Mouse (Mus musculus): ENCODE measurements at regions not wholly inside any gene's neighbourhood (a gene's known extent, or its start where the extent isn't known, plus 50 kb on each side); places are given as distances from the start of the nearest gene placed in this dataset.

DNA sequence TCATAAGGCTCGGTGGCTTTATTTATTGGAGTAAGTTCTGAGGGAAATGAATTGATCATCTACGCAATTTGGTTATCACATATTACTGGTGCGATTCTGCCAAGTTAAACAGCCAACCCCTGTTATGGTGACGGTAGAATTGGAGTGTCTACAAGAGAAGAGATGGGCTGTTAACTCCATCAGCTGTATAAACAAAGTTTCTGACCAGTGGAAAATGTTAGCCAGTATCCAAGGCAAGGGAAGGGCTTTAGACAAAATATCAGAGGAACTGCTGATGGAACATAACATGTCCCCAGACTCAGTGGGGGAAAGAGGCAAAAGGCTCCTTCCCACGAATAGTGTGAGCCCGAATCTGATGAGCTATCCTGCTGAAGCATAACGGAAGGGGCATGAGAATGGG lies 560.9 kb downstream of the Ebf1 start:
- Histone ChIP-seq H3K27ac (replicated peaks) (no peak overlapping the region), H3K36me3 (no peaks in the 10 kb centered on the region), H3K4me2 (replicated peaks) (no peak overlapping the region), H3K27me3 (no peaks in the 10 kb centered on the region), H3K9ac (replicated peaks) (no peak overlapping the region), H3K4me3 (no peak overlapping the region), H3K9me3 (no peaks in the 10 kb centered on the region), H3K4me1 (no peaks in the 10 kb centered on the region)
- 89% methylated on average over 7 of the region's 7 CpGs for WGBS
- no peak for ATAC-seq (ENCODE audit: low FRiP score, low read depth)

DNA sequence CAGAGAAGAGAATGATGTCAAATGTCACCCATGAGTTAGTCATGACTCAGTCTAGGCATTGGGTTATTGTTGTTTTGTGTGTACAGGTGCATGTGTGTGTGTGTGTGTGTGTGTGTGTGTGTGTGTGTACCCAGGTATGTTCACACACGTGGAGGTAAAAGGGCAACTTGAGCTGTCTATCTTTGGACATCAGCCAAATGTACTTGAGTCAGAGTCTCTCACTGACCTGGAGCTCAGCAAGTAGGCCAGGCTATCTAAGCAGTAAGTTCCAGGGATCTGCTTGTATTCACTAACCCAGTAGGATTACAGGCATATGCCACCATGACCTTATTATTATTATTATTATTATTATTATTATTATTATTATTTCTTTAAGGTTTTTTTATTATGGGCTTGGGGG lies 561.9 kb downstream of the Ebf1 start:
- Histone ChIP-seq H3K4me3 (no peak overlapping the region), H3K9me3 (no peaks in the 10 kb centered on the region), H3K27ac (replicated peaks) (no peak overlapping the region), H3K4me1 (no peaks in the 10 kb centered on the region), H3K4me2 (replicated peaks) (no peak overlapping the region), H3K27me3 (no peaks in the 10 kb centered on the region), H3K36me3 (no peaks in the 10 kb centered on the region), H3K9ac (replicated peaks) (no peak overlapping the region)
- no peak for ATAC-seq (ENCODE audit: low FRiP score, low read depth)
- 89% methylated on average over 1 of the region's 1 CpGs for WGBS

DNA sequence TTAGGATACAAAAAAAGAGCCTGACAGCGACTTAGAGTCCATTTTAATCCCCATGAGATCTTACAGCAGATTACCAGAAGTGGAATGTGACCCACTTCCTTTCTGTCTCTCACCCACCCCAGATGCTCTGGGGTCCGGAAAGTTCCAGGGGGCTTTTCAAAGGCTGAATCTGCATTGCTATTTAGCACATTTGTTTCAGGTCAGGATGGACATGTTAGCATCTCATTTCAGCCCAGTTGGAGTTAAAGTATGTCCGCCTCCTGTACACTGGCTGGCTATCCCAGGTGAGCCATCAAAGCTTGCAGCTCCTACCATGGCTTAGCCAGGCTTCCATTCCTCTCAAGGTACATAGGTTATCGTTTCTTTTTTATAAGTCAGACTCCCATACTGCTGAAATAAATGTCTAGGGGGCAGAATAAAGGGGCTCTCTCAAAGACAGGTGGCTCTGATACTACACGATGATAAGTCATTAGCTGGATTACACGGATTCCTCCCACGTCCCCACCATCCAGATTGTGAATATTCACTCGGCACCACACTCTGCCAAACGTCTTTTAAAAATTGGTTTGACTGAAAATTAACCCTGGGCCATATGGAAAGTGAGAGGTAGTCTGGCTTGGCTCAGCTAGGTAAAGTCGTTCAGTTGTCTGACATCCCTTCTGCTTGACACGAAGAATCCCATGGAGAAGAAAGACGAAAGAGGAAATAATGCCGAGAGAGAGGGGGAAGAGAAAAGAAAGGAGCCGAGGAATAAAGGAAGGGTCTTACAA lies 573.7 kb downstream of the Ebf1 start:
- Histone ChIP-seq H3K36me3 (no peaks in the 10 kb centered on the region), H3K4me2 (replicated peaks) (no peak overlapping the region), H3K4me3 (no peak overlapping the region), H3K4me1 (peaks cover 10% of the 10 kb centered on the region; the same call in 1 of the 2 replicates), H3K9ac (replicated peaks) (no peak overlapping the region), H3K9me3 (no peaks in the 10 kb centered on the region), H3K27ac (replicated peaks) (no peak overlapping the region), H3K27me3 (no peaks in the 10 kb centered on the region)
- no peak for ATAC-seq (ENCODE audit: low FRiP score, low read depth)
- 60% methylated on average over 14 of the region's 14 CpGs for WGBS

DNA sequence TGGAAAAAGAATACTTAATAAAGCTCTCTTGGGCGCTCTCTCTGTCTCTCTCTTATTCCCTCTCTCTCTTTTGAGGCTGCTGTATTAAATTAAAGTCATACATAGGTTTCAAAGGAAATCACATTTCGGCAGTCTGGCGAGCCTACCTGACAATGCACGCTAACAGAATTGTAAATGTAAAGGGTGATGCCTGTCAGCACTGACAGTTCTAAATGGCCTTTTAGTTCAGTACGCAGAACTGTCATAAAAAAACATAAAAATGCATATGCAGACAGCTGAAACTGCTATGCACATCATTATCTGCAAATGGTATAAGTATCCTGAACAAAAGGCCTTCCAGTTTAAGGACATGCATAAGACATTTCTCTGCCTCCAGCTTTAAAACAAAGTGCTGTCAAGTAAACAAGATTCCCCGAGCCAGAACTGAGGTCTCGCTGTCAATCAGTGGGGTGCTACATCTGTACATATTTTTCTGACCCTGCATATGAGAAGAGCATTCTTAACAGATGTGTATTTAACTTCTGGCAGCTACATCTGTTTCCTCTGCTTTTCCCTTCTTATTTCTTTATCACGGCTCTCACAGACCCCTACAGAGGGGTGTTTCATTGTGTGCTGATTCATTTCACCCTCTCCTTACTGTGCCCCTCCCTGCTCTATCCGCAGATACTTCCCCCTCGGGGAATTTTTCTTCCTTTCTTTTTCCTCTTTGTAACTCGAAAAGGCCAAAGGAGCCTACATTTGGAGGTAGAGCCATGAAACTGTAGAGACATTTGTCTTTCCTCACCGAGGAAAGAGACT lies 574.5 kb downstream of the Ebf1 start:
- H3K27me3 ChIP-seq: no peaks in the 10 kb centered on the region
- no peak overlapping the region for H3K9ac ChIP-seq (replicated peaks)
- no peaks in the 10 kb centered on the region for H3K9me3 ChIP-seq
- H3K4me1 ChIP-seq: peaks cover 10% of the 10 kb centered on the region; the same call in 1 of the 2 replicates
- no peak overlapping the region for H3K4me2 ChIP-seq (replicated peaks)
- 64% methylated on average over 12 of the region's 12 CpGs for WGBS
- no peak overlapping the region for H3K4me3 ChIP-seq
- ATAC-seq (ENCODE audit: low FRiP score, low read depth): no peak
- no peaks in the 10 kb centered on the region for H3K36me3 ChIP-seq
- no peak overlapping the region for H3K27ac ChIP-seq (replicated peaks)

DNA sequence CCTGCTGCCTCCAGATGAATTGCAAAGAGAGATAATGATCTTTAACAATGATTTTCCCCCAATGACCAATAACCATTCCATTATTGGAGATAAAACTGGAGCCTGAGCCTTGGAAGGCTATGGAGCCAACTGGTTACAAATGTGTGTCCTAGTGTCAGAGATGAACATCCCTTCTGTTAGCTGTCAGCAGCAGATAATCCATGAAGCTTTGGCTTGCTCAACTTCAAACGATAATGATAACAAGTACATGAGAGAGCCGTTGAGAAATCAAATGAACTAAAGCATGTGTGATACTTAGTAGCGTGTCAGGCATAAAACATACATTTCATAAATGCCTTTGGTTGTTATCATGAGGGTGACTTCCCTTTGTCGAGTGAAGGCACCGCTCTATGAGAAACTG lies 576.2 kb downstream of the Ebf1 start:
- Histone ChIP-seq H3K9ac (replicated peaks) (no peak overlapping the region), H3K9me3 (no peaks in the 10 kb centered on the region), H3K27me3 (no peaks in the 10 kb centered on the region), H3K36me3 (no peaks in the 10 kb centered on the region), H3K4me2 (replicated peaks) (no peak overlapping the region), H3K27ac (replicated peaks) (no peak overlapping the region), H3K4me1 (peaks cover 10% of the 10 kb centered on the region; the same call in 1 of the 2 replicates), H3K4me3 (no peak overlapping the region)
- ATAC-seq (ENCODE audit: low FRiP score, low read depth): no peak
- WGBS: 92% methylated on average over 5 of the region's 5 CpGs

DNA sequence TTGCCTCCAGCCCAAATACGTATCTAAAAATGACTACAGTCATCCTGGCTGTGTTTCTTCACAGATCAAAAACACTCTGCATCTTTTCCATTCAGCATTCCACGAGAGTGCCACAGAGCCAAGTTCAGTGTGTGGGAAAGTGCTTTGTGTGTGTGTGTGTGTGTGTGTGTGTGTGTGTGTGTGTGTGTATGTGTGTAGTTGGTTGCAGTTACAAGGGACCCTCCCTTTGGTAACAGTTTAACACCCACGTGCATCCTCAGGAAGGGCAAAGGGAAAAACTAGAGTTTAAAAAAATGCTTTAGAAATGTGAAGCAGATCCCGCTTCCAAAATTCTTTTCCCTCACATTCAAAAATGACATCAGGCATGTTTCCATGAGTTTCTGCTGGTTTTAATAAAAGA lies 582.4 kb downstream of the Ebf1 start:
- Histone ChIP-seq H3K9ac (replicated peaks) (no peak overlapping the region), H3K4me3 (no peak overlapping the region), H3K4me1 (no peaks in the 10 kb centered on the region), H3K4me2 (replicated peaks) (no peak overlapping the region), H3K9me3 (no peaks in the 10 kb centered on the region), H3K27me3 (no peaks in the 10 kb centered on the region), H3K36me3 (no peaks in the 10 kb centered on the region), H3K27ac (replicated peaks) (no peak overlapping the region)
- no peak for ATAC-seq (ENCODE audit: low FRiP score, low read depth)
- 82% methylated on average over 4 of the region's 4 CpGs for WGBS

DNA sequence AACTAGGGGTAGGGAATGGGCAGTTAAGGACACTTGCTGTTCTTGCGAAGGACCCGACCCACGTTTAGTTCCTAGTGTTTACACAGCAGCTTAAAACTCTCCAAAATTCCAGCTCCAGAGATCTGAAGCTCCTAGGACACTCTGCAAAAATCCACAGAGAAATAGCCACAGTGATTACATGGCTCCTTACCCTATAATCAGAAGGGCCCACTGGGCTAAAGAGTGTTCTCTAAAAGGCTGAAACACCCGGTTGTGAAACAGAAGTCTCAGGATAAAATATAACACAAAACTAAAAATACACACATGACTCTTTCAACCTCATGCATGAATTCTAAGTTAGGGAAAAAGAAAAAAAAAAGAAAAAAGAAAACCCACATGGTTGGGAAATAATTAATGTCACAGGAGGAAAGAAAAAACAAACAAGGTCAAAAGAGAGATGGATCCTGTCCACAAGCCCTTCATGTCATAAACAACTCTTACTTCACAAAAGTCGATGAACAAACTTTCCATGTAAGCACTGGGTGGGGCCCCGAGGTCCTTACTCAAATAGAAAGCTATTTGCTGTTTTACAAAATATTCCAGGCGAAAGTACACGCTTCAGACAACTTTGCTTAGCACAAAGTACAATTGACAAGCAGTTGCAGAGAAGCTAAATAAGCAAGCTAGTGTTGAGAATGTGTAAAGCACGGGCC lies 583.7 kb downstream of the Ebf1 start:
- Histone ChIP-seq H3K36me3 (no peaks in the 10 kb centered on the region), H3K9me3 (no peaks in the 10 kb centered on the region), H3K4me3 (no peak overlapping the region), H3K27ac (replicated peaks) (no peak overlapping the region), H3K4me1 (no peaks in the 10 kb centered on the region), H3K9ac (replicated peaks) (no peak overlapping the region), H3K27me3 (no peaks in the 10 kb centered on the region), H3K4me2 (replicated peaks) (no peak overlapping the region)
- no peak for ATAC-seq (ENCODE audit: low FRiP score, low read depth)
- 74% methylated on average over 9 of the region's 9 CpGs for WGBS

DNA sequence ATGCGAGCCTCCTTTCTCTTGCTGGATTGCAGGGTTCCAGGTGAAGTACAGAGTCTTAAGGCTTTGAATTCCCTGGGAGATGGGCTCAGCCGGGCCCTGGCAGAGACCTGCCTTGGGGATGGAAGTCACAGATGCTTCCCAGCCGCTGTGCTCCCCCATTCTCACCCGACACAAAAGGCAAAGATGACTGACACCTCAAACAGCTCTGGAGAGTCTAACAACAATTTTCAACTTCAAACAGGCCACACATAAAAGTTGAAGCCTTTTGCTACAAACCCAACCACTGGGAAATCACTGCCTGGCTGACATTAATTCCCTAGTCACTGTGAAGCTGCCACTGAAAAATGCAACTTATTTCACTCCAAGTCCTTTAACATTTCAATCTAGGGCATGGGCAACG lies 586.3 kb downstream of the Ebf1 start:
- no peaks in the 10 kb centered on the region for H3K36me3 ChIP-seq
- no peak for ATAC-seq (ENCODE audit: low FRiP score, low read depth)
- H3K4me3 ChIP-seq: no peak overlapping the region
- H3K4me1 ChIP-seq: no peaks in the 10 kb centered on the region
- whole genome bisulfite sequencing: 58% methylated on average over 5 of the region's 5 CpGs
- H3K9me3 ChIP-seq: no peaks in the 10 kb centered on the region
- no peak overlapping the region for H3K27ac ChIP-seq (replicated peaks)
- no peaks in the 10 kb centered on the region for H3K27me3 ChIP-seq
- no peak overlapping the region for H3K4me2 ChIP-seq (replicated peaks)
- no peak overlapping the region for H3K9ac ChIP-seq (replicated peaks)

DNA sequence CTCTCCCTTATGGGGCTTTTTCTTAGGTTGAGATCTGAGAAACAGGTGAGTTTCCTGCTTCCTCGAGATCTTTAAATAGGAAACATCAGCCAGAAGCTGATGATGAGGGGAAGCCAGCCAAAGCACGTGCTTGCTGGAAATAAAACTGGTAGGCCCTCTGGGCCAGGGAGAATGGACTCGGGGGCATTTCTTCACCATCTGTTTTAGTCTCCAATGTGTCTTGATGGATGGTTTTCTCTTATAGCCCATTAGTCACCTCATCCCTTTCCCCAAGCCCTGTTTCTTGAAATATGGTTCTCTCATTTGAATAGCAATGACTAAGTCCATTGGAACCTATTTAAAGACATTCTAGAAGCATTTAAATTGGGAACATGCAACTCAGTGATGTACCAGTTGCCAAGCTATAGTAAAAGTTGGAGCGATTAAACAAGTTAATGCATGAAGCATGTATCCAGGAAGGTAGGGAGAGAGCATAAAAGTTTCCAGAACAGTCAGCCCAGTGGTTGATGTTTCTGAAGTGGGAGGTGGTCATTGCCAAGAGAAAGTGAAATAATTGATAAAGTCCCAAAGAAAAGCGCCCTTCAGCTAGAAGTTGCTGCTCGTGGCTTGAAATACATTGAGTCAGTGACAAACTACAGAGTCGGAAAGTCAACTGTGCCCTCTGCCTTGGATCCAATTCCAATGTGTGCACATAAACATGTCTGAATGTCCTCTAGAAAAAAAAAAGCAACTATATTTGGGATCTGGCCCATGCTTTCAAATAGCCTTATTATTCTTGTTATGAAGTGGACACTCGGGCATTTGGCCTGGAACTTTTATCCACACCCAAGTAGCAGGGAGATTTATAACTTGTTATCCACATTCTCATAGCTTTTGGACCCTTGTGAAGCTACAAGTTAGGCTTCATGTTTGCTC lies 589.8 kb downstream of the Ebf1 start:
- Histone ChIP-seq H3K9ac (replicated peaks) (no peak overlapping the region), H3K9me3 (no peaks in the 10 kb centered on the region), H3K36me3 (no peaks in the 10 kb centered on the region), H3K4me2 (replicated peaks) (no peak overlapping the region), H3K4me1 (no peaks in the 10 kb centered on the region), H3K4me3 (no peak overlapping the region), H3K27me3 (no peaks in the 10 kb centered on the region), H3K27ac (replicated peaks) (no peak overlapping the region)
- no peak for ATAC-seq (ENCODE audit: low FRiP score, low read depth)
- WGBS: 85% methylated on average over 8 of the region's 8 CpGs

DNA sequence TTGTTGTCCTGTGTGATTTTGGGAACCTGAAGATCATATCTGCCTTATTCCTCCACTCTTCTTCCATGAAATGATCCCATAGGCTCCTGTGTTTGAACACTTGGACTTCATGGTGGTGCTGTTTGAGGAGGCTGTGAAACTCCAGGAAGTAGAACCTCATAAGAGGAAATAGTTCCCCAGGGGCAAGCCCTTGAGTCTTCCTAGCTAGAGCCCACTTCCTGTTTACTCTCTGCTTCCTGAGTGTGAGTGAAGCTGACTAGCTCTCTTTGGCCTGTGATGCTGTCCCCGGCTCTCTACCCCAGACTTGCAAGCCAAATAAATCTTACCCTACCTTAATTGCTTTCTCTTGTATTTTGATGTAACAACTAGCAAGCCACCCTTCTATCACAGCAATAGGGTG lies 597.0 kb downstream of the Ebf1 start:
- Histone ChIP-seq H3K4me1 (no peaks in the 10 kb centered on the region), H3K9ac (replicated peaks) (no peak overlapping the region), H3K27ac (replicated peaks) (no peak overlapping the region), H3K36me3 (no peaks in the 10 kb centered on the region), H3K9me3 (no peaks in the 10 kb centered on the region), H3K4me2 (replicated peaks) (no peak overlapping the region), H3K27me3 (no peaks in the 10 kb centered on the region), H3K4me3 (no peak overlapping the region)
- 78% methylated on average over 1 of the region's 1 CpGs for WGBS
- ATAC-seq (ENCODE audit: low FRiP score, low read depth): no peak

DNA sequence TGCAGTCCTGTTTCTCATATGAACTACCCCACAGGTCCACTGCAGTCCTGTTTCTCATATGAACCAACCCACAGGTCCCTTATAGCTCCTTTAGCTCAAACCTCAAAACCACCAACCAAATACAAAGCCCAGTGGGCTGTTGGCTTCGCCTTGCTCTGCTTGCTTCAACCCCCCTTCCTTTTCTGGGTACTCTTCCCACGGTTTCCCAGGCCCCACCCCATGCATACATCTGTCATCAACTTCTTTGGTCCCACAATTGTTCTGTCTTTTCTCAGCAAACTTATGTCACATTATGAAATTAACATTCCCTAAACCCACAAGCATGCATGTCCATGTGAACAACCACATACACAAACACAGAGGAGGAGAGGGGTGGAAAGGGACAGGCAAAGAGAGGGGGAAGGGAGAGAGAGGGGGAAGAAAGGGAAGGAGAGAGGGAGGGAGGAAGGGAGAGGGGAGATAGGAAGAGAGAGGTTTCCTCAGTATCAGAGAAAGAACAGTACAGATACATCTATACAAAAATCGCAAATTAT lies 599.9 kb downstream of the Ebf1 start:
- no peak overlapping the region for H3K4me3 ChIP-seq
- WGBS: 76% methylated on average over 3 of the region's 3 CpGs
- no peaks in the 10 kb centered on the region for H3K9me3 ChIP-seq
- H3K4me1 ChIP-seq: no peaks in the 10 kb centered on the region
- no peaks in the 10 kb centered on the region for H3K36me3 ChIP-seq
- no peak overlapping the region for H3K27ac ChIP-seq (replicated peaks)
- ATAC-seq (ENCODE audit: low FRiP score, low read depth): no peak
- H3K27me3 ChIP-seq: no peaks in the 10 kb centered on the region
- no peak overlapping the region for H3K4me2 ChIP-seq (replicated peaks)
- H3K9ac ChIP-seq (replicated peaks): no peak overlapping the region
